Mouse (Mus musculus) midbrain, embryonic 14.5 days (tissue): ENCODE data around the gene Methig1. TPM values are rescaled to one million over a fixed set of nuclear protein-coding genes. Genes with fewer than 3 reads are reported as not detected.
A peak's percentile ranks its signal among the peaks of the same experiment; 100 is the strongest.

ENCODE experiments used
- ATAC-seq: fragments of 200-750 bp; cut with Nextera tagmentation; 2 replicates; pipeline ENCODE4 v1.8.0; 2017; ENCODE audit warnings: moderate number of reproducible peaks, moderate library complexity; ENCODE audit not compliant: low FRiP score, low TSS enrichment
- DNase-seq: peaks from one replicate; pipeline ENCODE4 v3.0.0-alpha.2; 2015
- H3K27ac ChIP-seq: fragments of 300-500 bp; sonication (generic); replicated peaks from 2 replicates; pipeline ENCODE4 v1.5.1; 2014; ENCODE audit warnings: mild to moderate bottlenecking, low read depth, low read length, moderate library complexity
- H3K27me3 ChIP-seq: fragments of 300-500 bp; sonication (generic); 2 replicates; pipeline ENCODE4 v1.6.1; 2014; ENCODE audit warnings: low read length, control low read depth, mixed read lengths; ENCODE audit not compliant: control insufficient read depth, insufficient read depth
- H3K36me3 ChIP-seq: fragments of 300-500 bp; sonication (generic); 2 replicates; pipeline ENCODE4 v1.6.1; 2014; ENCODE audit warnings: low read length, control low read depth; ENCODE audit not compliant: control insufficient read depth, insufficient read depth
- H3K4me1 ChIP-seq: fragments of 300-500 bp; sonication (generic); 2 replicates; pipeline ENCODE4 v1.6.1; 2014; ENCODE audit warnings: mild to moderate bottlenecking, antibody characterized with exemption, low read length, control low read depth; ENCODE audit not compliant: control insufficient read depth, insufficient read depth
- H3K4me2 ChIP-seq: fragments of 300-500 bp; sonication (generic); 2 replicates; pipeline ENCODE4 v1.6.1; 2014; ENCODE audit warnings: mild to moderate bottlenecking, low read length, moderate library complexity
- H3K4me3 ChIP-seq: fragments of 300-500 bp; sonication (generic); replicated peaks from 2 replicates; pipeline ENCODE4 v1.5.1; 2014; ENCODE audit warnings: low read depth, low read length
- H3K9ac ChIP-seq: fragments of 300-500 bp; sonication (generic); replicated peaks from 2 replicates; pipeline ENCODE4 v1.6.1; 2014; ENCODE audit warnings: mild to moderate bottlenecking, low read length, moderate library complexity
- H3K9me3 ChIP-seq: fragments of 300-500 bp; sonication (generic); 2 replicates; pipeline ENCODE4 v1.6.1; 2016; ENCODE audit warnings: low read length, control low read depth, mixed read lengths; ENCODE audit not compliant: control insufficient read depth
- WGBS: fragments of 180-500 bp; shearing (Covaris S2); extraction: QIAGEN DNeasy Blood & Tissue Kit; methylation state at CpG from one replicate; pipeline ENCODE4 v1.1.7; 2014; 5-methylcytosine and 5-hydroxymethylcytosine counted together
- polyA plus RNA-seq: library from polyadenylated mRNA; unstranded; fragments of >200 nt; fragmentation: Nextera tagmentation; extraction: Ambion mirVana; gene quantifications from 2 replicates; pipeline ENCODE4 v1.2.1, GENCODE M21; 2014

Methig1 gene
- polyA plus RNA-seq, 1 experiment from 2014 or later: not detected

GRCm38 (mm10) chr15:100413306-100413705 is 60.4 kb downstream of the Methig1 start:
- WGBS: 75% methylated on average over 4 of the region's 5 CpGs
- ATAC-seq: no peak
- H3K4me1 ChIP-seq: no peaks in the 10 kb centered on the region
- no peaks in the 10 kb centered on the region for H3K27me3 ChIP-seq
- H3K9ac ChIP-seq: no peak overlapping the region
- no peak for DNase-seq
- no peak overlapping the region for H3K4me2 ChIP-seq
- H3K9me3 ChIP-seq: no peaks in the 10 kb centered on the region
- H3K4me3 ChIP-seq: no peak overlapping the region
- peaks cover 36% of the 10 kb centered on the region for H3K36me3 ChIP-seq
- no peak overlapping the region for H3K27ac ChIP-seq

- H3K4me1 ChIP-seq: no peaks in the 10 kb centered on the region
- DNase-seq: no peak
- no peak overlapping the region for H3K9ac ChIP-seq
These were observed 61.1 kb downstream of the Methig1 start for GRCm38 (mm10) chr15:100414011-100414410.

GRCm38 (mm10) chr15:100414942-100415341 is 62.0 kb downstream of the Methig1 start:
- Histone ChIP-seq H3K9ac (no peak overlapping the region), H3K9me3 (no peaks in the 10 kb centered on the region), H3K4me3 (no peak overlapping the region), H3K4me1 (no peaks in the 10 kb centered on the region), H3K4me2 (no peak overlapping the region), H3K36me3 (peaks cover 20% of the 10 kb centered on the region), H3K27ac (no peak overlapping the region), H3K27me3 (no peaks in the 10 kb centered on the region)
- WGBS: 95% methylated on average over 13 of the region's 13 CpGs
- no peak for DNase-seq
- no peak for ATAC-seq

More at GRCm38 (mm10) chr15:100414011-100414410, 61.1 kb downstream of the Methig1 start:
- Histone ChIP-seq H3K4me3 (no peak overlapping the region), H3K4me2 (no peak overlapping the region), H3K27me3 (no peaks in the 10 kb centered on the region), H3K9me3 (no peaks in the 10 kb centered on the region), H3K27ac (no peak overlapping the region), H3K36me3 (peaks cover 28% of the 10 kb centered on the region)
- 75% methylated on average over 4 of the region's 4 CpGs for WGBS
- no peak for ATAC-seq

GRCm38 (mm10) chr15:100415684-100416083 is 62.7 kb downstream of the Methig1 start:
- H3K36me3 ChIP-seq: peaks cover 13% of the 10 kb centered on the region; the same call in 1 of the 2 replicates

GRCm38 (mm10) chr15:100417854-100418450 is 65.0 kb downstream of the Methig1 start:
- 92% methylated on average over 9 of the region's 9 CpGs for WGBS
- Histone ChIP-seq H3K27ac (no peak overlapping the region), H3K9ac (no peak overlapping the region), H3K4me3 (no peak overlapping the region), H3K4me2 (no peak overlapping the region), H3K27me3 (no peaks in the 10 kb centered on the region), H3K36me3 (no peaks in the 10 kb centered on the region), H3K9me3 (no peaks in the 10 kb centered on the region), H3K4me1 (peaks cover 11% of the 10 kb centered on the region; the same call in 1 of the 2 replicates)
- ATAC-seq (no peak), DNase-seq (no peak)

More at GRCm38 (mm10) chr15:100415684-100416083, 62.7 kb downstream of the Methig1 start:
- 90% methylated on average over 8 of the region's 8 CpGs for WGBS
- Histone ChIP-seq H3K4me3 (no peak overlapping the region), H3K9me3 (no peaks in the 10 kb centered on the region), H3K27me3 (no peaks in the 10 kb centered on the region), H3K9ac (no peak overlapping the region), H3K4me2 (no peak overlapping the region), H3K27ac (no peak overlapping the region), H3K4me1 (no peaks in the 10 kb centered on the region)
- ATAC-seq (no peak), DNase-seq (no peak)

- ATAC-seq (no peak), DNase-seq (no peak)
- Histone ChIP-seq H3K9me3 (no peaks in the 10 kb centered on the region), H3K27me3 (peaks cover 10% of the 10 kb centered on the region), H3K4me2 (no peak overlapping the region), H3K27ac (no peak overlapping the region), H3K4me1 (peaks cover 21% of the 10 kb centered on the region), H3K9ac (no peak overlapping the region), H3K4me3 (no peak overlapping the region), H3K36me3 (no peaks in the 10 kb centered on the region)
- 79% methylated on average over 8 of the region's 8 CpGs for WGBS
These were observed 66.4 kb downstream of the Methig1 start for GRCm38 (mm10) chr15:100419311-100419710.

- H3K27ac ChIP-seq: no peak overlapping the region
- 69% methylated on average over 9 of the region's 9 CpGs for WGBS
- H3K4me2 ChIP-seq: no peak overlapping the region
- H3K4me1 ChIP-seq: peaks cover 21% of the 10 kb centered on the region
- no peak overlapping the region for H3K4me3 ChIP-seq
- DNase-seq (no peak), ATAC-seq (no peak)
- peaks cover 18% of the 10 kb centered on the region for H3K27me3 ChIP-seq
- no peak overlapping the region for H3K9ac ChIP-seq
- no peaks in the 10 kb centered on the region for H3K9me3 ChIP-seq
- no peaks in the 10 kb centered on the region for H3K36me3 ChIP-seq
These were observed 67.2 kb downstream of the Methig1 start for GRCm38 (mm10) chr15:100419901-100420745.

GRCm38 (mm10) chr15:100421059-100421757 is 68.3 kb downstream of the Methig1 start:
- Histone ChIP-seq H3K4me3 (peak overlapping the region; percentile 97; the same call in 1 of the 2 replicates), H3K9ac (0 out of 2 replicates have a peak overlapping the region, but pooled peaks have one; percentile 88), H3K36me3 (no peaks in the 10 kb centered on the region), H3K4me1 (peaks cover 21% of the 10 kb centered on the region), H3K27ac (no peak overlapping the region), H3K27me3 (peaks cover 22% of the 10 kb centered on the region), H3K9me3 (no peaks in the 10 kb centered on the region), H3K4me2 (peak overlapping the region; percentile 92)
- ATAC-seq (no peak), DNase-seq (no peak)
- 52% methylated on average over 8 of the region's 8 CpGs for WGBS
